In the genomic region with DNA sequence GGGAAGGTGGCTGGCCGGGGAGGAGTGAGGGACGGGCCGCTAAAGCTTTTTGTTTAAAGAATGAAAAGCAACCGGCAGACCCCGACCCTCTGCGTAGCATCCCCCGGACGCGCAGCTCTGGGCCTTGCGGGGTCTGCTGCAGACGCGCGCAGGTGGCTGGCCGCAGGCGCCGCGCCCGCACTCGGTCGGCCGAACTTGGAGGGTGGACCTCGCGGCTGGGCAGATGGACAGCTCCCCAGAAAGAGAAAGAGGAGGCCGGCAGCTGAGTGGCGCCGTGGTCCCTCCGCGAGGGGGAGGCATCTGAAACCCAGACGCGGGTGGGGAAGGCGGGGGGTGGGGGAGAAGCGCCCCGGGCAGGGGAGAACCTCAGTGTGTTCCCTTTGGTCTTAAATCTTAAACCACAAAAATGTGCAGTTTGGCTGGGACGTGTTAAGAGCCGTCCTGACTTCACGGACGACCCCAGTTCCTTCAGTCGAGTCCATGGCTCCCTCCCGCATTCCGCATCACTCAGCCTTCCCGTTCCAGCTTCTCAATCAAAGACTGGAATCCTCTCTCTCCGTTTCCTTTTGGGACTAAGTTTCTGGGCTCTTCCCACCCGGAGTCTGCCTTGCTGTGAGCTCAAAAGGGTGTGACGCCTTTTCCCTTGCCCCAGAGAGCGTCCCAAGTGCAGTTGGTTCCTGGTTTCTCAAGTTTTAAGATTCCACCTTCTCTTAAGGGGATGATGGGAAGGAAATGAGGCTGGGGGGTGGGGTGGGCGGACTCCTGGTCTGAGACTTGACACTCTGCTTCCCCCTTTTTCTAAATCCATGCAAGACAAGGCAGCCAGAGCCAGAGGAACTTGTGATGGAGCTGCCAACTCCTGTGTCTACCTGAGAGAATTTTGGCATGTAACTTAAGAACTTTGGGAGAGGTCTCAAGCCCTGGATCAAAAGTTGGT, we compare ENCODE assay signal across 8 mouse cellular contexts. TPM values are rescaled to one million over a fixed set of nuclear protein-coding genes. Genes with fewer than 3 reads are reported as not detected.
DNase-seq lines count a peak whose midpoint lies in the region; ATAC-seq and TF ChIP-seq lines count a peak whose summit lies in the region.

No protein-coding gene starts in this region.

- H3K27me3 ChIP-seq in forebrain, embryonic 14.5 days (replicated peaks; ENCODE audit: control insufficient read depth, insufficient read depth, low read length), result no peaks in the 10 kb centered on the region
- H3K27me3 ChIP-seq in lung, embryonic 15.5 days, result no peaks in the 10 kb centered on the region

- intact Hi-C loops in heart, postnatal 14 days (cut with DNase I), result loop anchor here (2.0 to 5.0 kb wide), 3 partner anchors 96 to 229 kb away; no protein-coding TSS in a partner anchor

- peak overlapping the region; percentile 90 to 98 for H3K4me3 ChIP-seq in ES-E14 (ENCODE audit: insufficient read depth in 1 of 2, low read depth in 1 of 2, low read length in 2 of 2, poor library complexity in 1 of 2, severe bottlenecking in 1 of 2)
- peak overlapping the region; percentile 93 for H3K4me3 ChIP-seq in forebrain, embryonic 14.5 days (ENCODE audit: low read depth, low read length)
- peak overlapping the region; percentile 80 for H3K4me3 ChIP-seq in lung, embryonic 15.5 days

- DNase-seq in ES-E14 (ENCODE audit: low read depth, low spot score), result peak; percentile 19
- peak; percentile 66 for DNase-seq in brain, embryonic 14.5 days (ENCODE audit: low read depth)
- peak; percentile 58 for DNase-seq in forebrain, embryonic 14.5 days (ENCODE audit: low spot score)
- peak; percentile 56 to 60 for DNase-seq in heart, postnatal 14 days
- DNase-seq in kidney, postnatal 36 days, result peak; percentile 55 to 71
- peak; percentile 69 for DNase-seq in ovary, postnatal 36 days (ENCODE audit: low spot score)

- peak overlapping the region; percentile 95 for H3K4me2 ChIP-seq in forebrain, embryonic 14.5 days (ENCODE audit: low read length)
- H3K4me2 ChIP-seq in lung, embryonic 15.5 days, result peak overlapping the region; percentile 99

- H3K9me3 ChIP-seq in ES-E14 (ENCODE audit: control insufficient read depth, insufficient read depth, low read depth, low read length), result no peaks in the 10 kb centered on the region
- H3K9me3 ChIP-seq in forebrain, embryonic 14.5 days (replicated peaks; ENCODE audit: control insufficient read depth, low read length), result no peaks in the 10 kb centered on the region
- H3K9me3 ChIP-seq in lung, embryonic 15.5 days, result no peaks in the 10 kb centered on the region

- H3K9ac ChIP-seq in ES-E14 (ENCODE audit: insufficient read depth, low read depth, low read length, poor library complexity, severe bottlenecking), result peak overlapping the region; percentile 72
- H3K9ac ChIP-seq in forebrain, embryonic 14.5 days (ENCODE audit: low read length), result peak overlapping the region; percentile 97
- H3K9ac ChIP-seq in lung, embryonic 15.5 days, result peak overlapping the region; percentile 79

- TF ChIP-seq POLR2A in brain, embryonic 14.5 days (IDR thresholded peaks at IDR 0.05; ENCODE audit: borderline replicate concordance, extremely low read depth, insufficient read depth, insufficient read length, poor library complexity, severe bottlenecking), result 0 out of 2 replicates have a peak, but pooled peaks have one; percentile 21

- H3K36me3 ChIP-seq in ES-E14 (ENCODE audit: control insufficient read depth, insufficient read depth, low read length, poor library complexity, severe bottlenecking), result no peaks in the 10 kb centered on the region
- no peaks in the 10 kb centered on the region for H3K36me3 ChIP-seq in forebrain, embryonic 14.5 days (ENCODE audit: control insufficient read depth, insufficient read depth, low read length)
- H3K36me3 ChIP-seq in lung, embryonic 15.5 days, result no peaks in the 10 kb centered on the region

- under 1% methylated on average over 45 of the region's 46 CpGs for WGBS in forebrain, embryonic 14.5 days
- under 1% methylated on average over 45 of the region's 46 CpGs for WGBS in lung, embryonic 15.5 days

- peak; percentile 35 for ATAC-seq in forebrain, embryonic 14.5 days
- ATAC-seq in lung, embryonic 15.5 days (ENCODE audit: borderline replicate concordance, extremely low read depth, low FRiP score, low TSS enrichment), result peak; percentile 26; the same call in 1 of the 2 replicates
- no peak for ATAC-seq in erythroid progenitor cell, adult 5-6 weeks (replicated peaks; ENCODE audit: low FRiP score, poor library complexity, severe bottlenecking)

- in situ Hi-C loops in ES-E14 (cut with MboI; ENCODE audit: low sequenced_read_pairs in 2 of 2, unreplicated experiment in 2 of 2), result no loop called here

- no peak for TF ChIP-seq CTCF in brain, embryonic 14.5 days (IDR thresholded peaks at IDR 0.05; ENCODE audit: borderline replicate concordance, extremely low read depth, insufficient read depth, insufficient read length)

- H3K4me1 ChIP-seq in ES-E14 (ENCODE audit: control insufficient read depth in 2 of 2, insufficient read depth in 2 of 2, low read length in 2 of 2, poor library complexity in 1 of 2), result peaks cover 0 to 6% of the 10 kb centered on the region in 2 experiments; a peak in 2 of 4 replicates
- peaks cover 24% of the 10 kb centered on the region for H3K4me1 ChIP-seq in forebrain, embryonic 14.5 days (ENCODE audit: control insufficient read depth, insufficient read depth, low read length)
- H3K4me1 ChIP-seq in lung, embryonic 15.5 days, result peaks cover 28% of the 10 kb centered on the region

- H3K27ac ChIP-seq in ES-E14 (ENCODE audit: insufficient read depth, low read depth, low read length, poor library complexity, severe bottlenecking), result no peak overlapping the region
- H3K27ac ChIP-seq in forebrain, embryonic 14.5 days (ENCODE audit: low read depth, low read length), result peak overlapping the region; percentile 91
- peak overlapping the region; percentile 65 for H3K27ac ChIP-seq in lung, embryonic 15.5 days

TF ChIP-seq in ES-E14, 5 proteins besides CTCF, POLR2A, EP300 and RAD21:
- no peak for TF ChIP-seq ZNF384 (IDR thresholded peaks at IDR 0.05; ENCODE audit: low read depth, low read length)
- TF ChIP-seq ZC3H11A (IDR thresholded peaks at IDR 0.05; ENCODE audit: borderline replicate concordance, low read depth, low read length), result no peak
- TF ChIP-seq CHD2 (IDR thresholded peaks at IDR 0.05; ENCODE audit: low read depth, low read length), result no peak
- TF ChIP-seq MAFK (IDR thresholded peaks at IDR 0.05; ENCODE audit: insufficient read depth, low read depth, low read length), result no peak
- TF ChIP-seq HCFC1 (IDR thresholded peaks at IDR 0.05; ENCODE audit: borderline replicate concordance, insufficient read depth, low read length), result no peak

RNA-seq across cellular contexts. Expression of a gene that starts 1.1 kb away (rescaled TPM):
- 12.3 and 13.6 TPM in 2 replicates for total RNA-seq in ES-E14 (2012; rRNA removed)
- polyA plus RNA-seq in brain, embryonic 14.5 days (2012; rRNA removed), result 45.8 and 47.7 TPM in 2 replicates
- 21.3 and 23.0 TPM in 2 replicates for polyA plus RNA-seq in forebrain, embryonic 14.5 days (2014; fragmentation: Nextera tagmentation; extraction: Ambion mirVana)
- total RNA-seq in heart, postnatal 14 days (2021), result 1 to 10 TPM; 7.5 TPM
- polyA plus RNA-seq in lung, embryonic 15.5 days (2015; fragmentation: Nextera tagmentation; extraction: Ambion mirVana), result 3.7 TPM in 2 replicates
- 1.3 and 11.5 TPM in 2 replicates for total RNA-seq in erythroid progenitor cell, adult 5-6 weeks (2015; ENCODE audit: low replicate concordance)
- 1.4 and 2.8 TPM in 2 replicates for total RNA-seq in erythroid progenitor cell, adult 5-6 weeks (2017; ENCODE audit: low replicate concordance)

Comparison
In these comparisons a context has a peak if more than half of its experiments do, and no peak if none do; other contexts are left out.
1. DNase-seq: peak in every context shown above with its lines; median percentile 69 in ovary, postnatal 36 days; 66 in brain, embryonic 14.5 days; 63 in kidney, postnatal 36 days; 58 in forebrain, embryonic 14.5 days; 58 in heart, postnatal 14 days; 19 in ES-E14.